Mouse (Mus musculus): ENCODE measurements around the gene Vps25. TPM values are rescaled to one million over a fixed set of nuclear protein-coding genes. Genes with fewer than 3 reads are reported as not detected.

Gene Vps25
- polyA plus RNA-seq, 1 experiment from 2014 or later, result 143 TPM

GRCm38 (mm10) chr11:101283805-101284204 lies 30.3 kb downstream of the Vps25 start:
- DNase-seq (ENCODE audit: low spot score), result no peak
- WGBS, result 73% methylated on average over 4 of the region's 4 CpGs
- H3K27ac ChIP-seq (replicated peaks), result no peak overlapping the region
- H3K9me3 ChIP-seq (replicated peaks), result no peaks in the 10 kb centered on the region
- peaks cover 17% of the 10 kb centered on the region for H3K27me3 ChIP-seq (ENCODE audit: low read depth, poor library complexity, severe bottlenecking)
- no peak overlapping the region for H3K4me3 ChIP-seq
- H3K36me3 ChIP-seq, result peaks cover 32% of the 10 kb centered on the region
- peaks cover 20% of the 10 kb centered on the region for H3K4me1 ChIP-seq

- no peak overlapping the region for H3K4me3 ChIP-seq
- no peak for DNase-seq (ENCODE audit: low spot score)
- peaks cover 67% of the 10 kb centered on the region for H3K36me3 ChIP-seq
- H3K27me3 ChIP-seq (ENCODE audit: low read depth, poor library complexity, severe bottlenecking), result no peaks in the 10 kb centered on the region
- H3K4me1 ChIP-seq, result peaks cover 12% of the 10 kb centered on the region
- no peaks in the 10 kb centered on the region for H3K9me3 ChIP-seq (replicated peaks)
- 91% methylated on average over 9 of the region's 9 CpGs for WGBS
- no peak overlapping the region for H3K27ac ChIP-seq (replicated peaks)
Observed at GRCm38 (mm10) chr11:101287306-101287705, 33.8 kb downstream of the Vps25 start.

- 95% methylated on average over 8 of the region's 8 CpGs for WGBS
- Histone ChIP-seq H3K4me3 (no peak overlapping the region), H3K27ac (replicated peaks) (no peak overlapping the region), H3K4me1 (no peaks in the 10 kb centered on the region), H3K9me3 (replicated peaks) (no peaks in the 10 kb centered on the region), H3K27me3 (ENCODE audit: low read depth, poor library complexity, severe bottlenecking) (no peaks in the 10 kb centered on the region), H3K36me3 (peaks cover 97% of the 10 kb centered on the region)
- DNase-seq (ENCODE audit: low spot score), result no peak
Observed at GRCm38 (mm10) chr11:101291231-101291630, 37.7 kb downstream of the Vps25 start.

- DNase-seq (ENCODE audit: low spot score), result no peak
- H3K27me3 ChIP-seq (ENCODE audit: low read depth, poor library complexity, severe bottlenecking), result no peaks in the 10 kb centered on the region
- 89% methylated on average over 8 of the region's 8 CpGs for WGBS
Observed at GRCm38 (mm10) chr11:101295191-101295590, 41.7 kb downstream of the Vps25 start.

GRCm38 (mm10) chr11:101300881-101301280 lies 47.4 kb downstream of the Vps25 start:
- H3K9me3 ChIP-seq (replicated peaks), result no peaks in the 10 kb centered on the region
- no peaks in the 10 kb centered on the region for H3K27me3 ChIP-seq (ENCODE audit: low read depth, poor library complexity, severe bottlenecking)
- H3K27ac ChIP-seq (replicated peaks), result no peak overlapping the region
- H3K4me3 ChIP-seq, result peak overlapping the region; percentile 90
- peaks cover 22% of the 10 kb centered on the region for H3K4me1 ChIP-seq
- H3K36me3 ChIP-seq, result peaks cover 42% of the 10 kb centered on the region
- no peak for DNase-seq (ENCODE audit: low spot score)
- WGBS, result 72% methylated on average over 7 of the region's 7 CpGs

More at GRCm38 (mm10) chr11:101295191-101295590, 41.7 kb downstream of the Vps25 start:
- no peak overlapping the region for H3K4me3 ChIP-seq
- H3K36me3 ChIP-seq, result peaks cover 97% of the 10 kb centered on the region
- peaks cover under 1% of the 10 kb centered on the region; the same call in 1 of the 2 replicates for H3K4me1 ChIP-seq
- no peaks in the 10 kb centered on the region for H3K9me3 ChIP-seq (replicated peaks)
- no peak overlapping the region for H3K27ac ChIP-seq (replicated peaks)

GRCm38 (mm10) chr11:101301299-101302003 lies 47.9 kb downstream of the Vps25 start:
- Histone ChIP-seq H3K4me1 (peaks cover 22% of the 10 kb centered on the region), H3K9me3 (replicated peaks) (no peaks in the 10 kb centered on the region), H3K27me3 (ENCODE audit: low read depth, poor library complexity, severe bottlenecking) (no peaks in the 10 kb centered on the region), H3K27ac (replicated peaks) (peak overlapping the region; percentile 85), H3K36me3 (peaks cover 38% of the 10 kb centered on the region), H3K4me3 (peak overlapping the region; percentile 90)
- DNase-seq (ENCODE audit: low spot score), result no peak
- WGBS, result 16% methylated on average over 26 of the region's 26 CpGs

- no peaks in the 10 kb centered on the region for H3K9me3 ChIP-seq (replicated peaks)
- peaks cover 22% of the 10 kb centered on the region for H3K4me1 ChIP-seq
- DNase-seq (ENCODE audit: low spot score), result peak; percentile 96
- peak within 1 kb of the TSS; percentile 90 for H3K4me3 ChIP-seq
- 7% methylated on average over 39 of the region's 39 CpGs for WGBS
- no peaks in the 10 kb centered on the region for H3K27me3 ChIP-seq (ENCODE audit: low read depth, poor library complexity, severe bottlenecking)
- peaks cover 30% of the 10 kb centered on the region for H3K36me3 ChIP-seq
- peak within 1 kb of the TSS; percentile 85 for H3K27ac ChIP-seq (replicated peaks)
Observed at GRCm38 (mm10) chr11:101302004-101302798, 48.7 kb downstream of the Vps25 start, which contains the start of gene Becn1. TSS of gene Becn1 (minus strand) at chr11:101302286.

- H3K27me3 ChIP-seq (ENCODE audit: low read depth, poor library complexity, severe bottlenecking), result no peaks in the 10 kb centered on the region
- no peak for DNase-seq (ENCODE audit: low spot score)
- no peaks in the 10 kb centered on the region for H3K36me3 ChIP-seq
- H3K4me1 ChIP-seq, result no peaks in the 10 kb centered on the region
- no peaks in the 10 kb centered on the region for H3K9me3 ChIP-seq (replicated peaks)
- 40% methylated on average over 5 of the region's 5 CpGs for WGBS
- H3K4me3 ChIP-seq, result no peak overlapping the region
- H3K27ac ChIP-seq (replicated peaks), result no peak overlapping the region
Observed at GRCm38 (mm10) chr11:101307744-101308143, 54.2 kb downstream of the Vps25 start.

Other genes starting within 250 kb of the Vps25 start
- gene Atp6v0a1, start 244.3 kb upstream of the Vps25 start, polyA plus RNA-seq (2016; fragmentation: Nextera tagmentation; extraction: Ambion mirVana), result 33.9 and 43.9 TPM in 2 replicates
- 10.0 and 11.6 TPM in 2 replicates for gene Naglu, start 183.7 kb upstream of the Vps25 start, polyA plus RNA-seq (2016; fragmentation: Nextera tagmentation; extraction: Ambion mirVana)
- gene Hsd17b1, start 175.3 kb upstream of the Vps25 start, polyA plus RNA-seq (2016; fragmentation: Nextera tagmentation; extraction: Ambion mirVana), result 0.12 TPM in 1 of 2 replicates, not detected in the other
- gene Coasy, start 171.1 kb upstream of the Vps25 start, polyA plus RNA-seq (2016; fragmentation: Nextera tagmentation; extraction: Ambion mirVana), result 57.5 TPM in 2 replicates
- gene Mlx, start 166.4 kb upstream of the Vps25 start, polyA plus RNA-seq (2016; fragmentation: Nextera tagmentation; extraction: Ambion mirVana), result 42.7 and 49.1 TPM in 2 replicates
- 74.3 and 77.3 TPM in 2 replicates for gene Psmc3ip, start 158.3 kb upstream of the Vps25 start, polyA plus RNA-seq (2016; fragmentation: Nextera tagmentation; extraction: Ambion mirVana)
- gene Retreg3, start 133.8 kb upstream of the Vps25 start, polyA plus RNA-seq (2016; fragmentation: Nextera tagmentation; extraction: Ambion mirVana), result 16.4 and 20.2 TPM in 2 replicates
- 131 and 135 TPM in 2 replicates for gene Tubg1, start 133.8 kb upstream of the Vps25 start, polyA plus RNA-seq (2016; fragmentation: Nextera tagmentation; extraction: Ambion mirVana)
- gene Tubg2, start 97.8 kb upstream of the Vps25 start, polyA plus RNA-seq (2016; fragmentation: Nextera tagmentation; extraction: Ambion mirVana), result 2.1 and 3.9 TPM in 2 replicates
- 0.28 and 0.43 TPM in 2 replicates for gene Cntnap1, start 83.2 kb upstream of the Vps25 start, polyA plus RNA-seq (2016; fragmentation: Nextera tagmentation; extraction: Ambion mirVana)
- 4.5 and 5.6 TPM in 2 replicates for gene Plekhh3, start 82.4 kb upstream of the Vps25 start, polyA plus RNA-seq (2016; fragmentation: Nextera tagmentation; extraction: Ambion mirVana)
- 0.17 and 0.20 TPM in 2 replicates for gene Ccr10, start 78.3 kb upstream of the Vps25 start, polyA plus RNA-seq (2016; fragmentation: Nextera tagmentation; extraction: Ambion mirVana)
- 11.1 and 11.2 TPM in 2 replicates for gene Ezh1, start 27.2 kb upstream of the Vps25 start, polyA plus RNA-seq (2016; fragmentation: Nextera tagmentation; extraction: Ambion mirVana)
- gene Ramp2, start 7.7 kb upstream of the Vps25 start, polyA plus RNA-seq (2016; fragmentation: Nextera tagmentation; extraction: Ambion mirVana), result 64.7 and 71.5 TPM in 2 replicates
- 5.4 and 8.0 TPM in 2 replicates for gene Wnk4, start 6.9 kb downstream of the Vps25 start, polyA plus RNA-seq (2016; fragmentation: Nextera tagmentation; extraction: Ambion mirVana)
- gene Cntd1, start 25.3 kb downstream of the Vps25 start, polyA plus RNA-seq (2016; fragmentation: Nextera tagmentation; extraction: Ambion mirVana), result 1.6 and 1.8 TPM in 2 replicates
- 223 and 228 TPM in 2 replicates for gene Coa3, start 25.4 kb downstream of the Vps25 start, polyA plus RNA-seq (2016; fragmentation: Nextera tagmentation; extraction: Ambion mirVana)
- gene Becn1, start 48.6 kb downstream of the Vps25 start, polyA plus RNA-seq (2016; fragmentation: Nextera tagmentation; extraction: Ambion mirVana), result 152 and 162 TPM in 2 replicates
- 181 and 194 TPM in 2 replicates for gene Psme3, start 62.5 kb downstream of the Vps25 start, polyA plus RNA-seq (2016; fragmentation: Nextera tagmentation; extraction: Ambion mirVana)
- gene Aoc2, start 71.4 kb downstream of the Vps25 start, polyA plus RNA-seq (2016; fragmentation: Nextera tagmentation; extraction: Ambion mirVana), result 1.6 and 2.5 TPM in 2 replicates
- gene Aoc3, start 76.9 kb downstream of the Vps25 start, polyA plus RNA-seq (2016; fragmentation: Nextera tagmentation; extraction: Ambion mirVana), result 0.04 TPM in 1 of 2 replicates, not detected in the other
- gene G6pc, start 113.9 kb downstream of the Vps25 start, polyA plus RNA-seq (2016; fragmentation: Nextera tagmentation; extraction: Ambion mirVana), result not detected in 2 replicates
- 105 TPM in 2 replicates for gene Aarsd1, start 163.9 kb downstream of the Vps25 start, polyA plus RNA-seq (2016; fragmentation: Nextera tagmentation; extraction: Ambion mirVana)
- 8.4 and 9.4 TPM in 2 replicates for gene Gm27029, start 171.1 kb downstream of the Vps25 start, polyA plus RNA-seq (2016; fragmentation: Nextera tagmentation; extraction: Ambion mirVana)
- 22.8 and 24.0 TPM in 2 replicates for gene Rundc1, start 171.4 kb downstream of the Vps25 start, polyA plus RNA-seq (2016; fragmentation: Nextera tagmentation; extraction: Ambion mirVana)
- gene Ptges3l, start 171.6 kb downstream of the Vps25 start, polyA plus RNA-seq (2016; fragmentation: Nextera tagmentation; extraction: Ambion mirVana), result 2.4 and 3.7 TPM in 2 replicates
- gene Rpl27, start 188.6 kb downstream of the Vps25 start, polyA plus RNA-seq (2016; fragmentation: Nextera tagmentation; extraction: Ambion mirVana), result 382 and 448 TPM in 2 replicates
- 3.2 and 4.0 TPM in 2 replicates for gene Ifi35, start 194.7 kb downstream of the Vps25 start, polyA plus RNA-seq (2016; fragmentation: Nextera tagmentation; extraction: Ambion mirVana)
- gene Rnd2, start 211.3 kb downstream of the Vps25 start, polyA plus RNA-seq (2016; fragmentation: Nextera tagmentation; extraction: Ambion mirVana), result 38.8 and 57.7 TPM in 2 replicates
- 36.1 and 47.7 TPM in 2 replicates for gene Vat1, start 212.5 kb downstream of the Vps25 start, polyA plus RNA-seq (2016; fragmentation: Nextera tagmentation; extraction: Ambion mirVana)